Mouse (Mus musculus): ENCODE results near the gene Nup210l. TPM values are rescaled to one million over a fixed set of nuclear protein-coding genes. Genes with fewer than 3 reads are reported as not detected.
"Not testable (repeated sequence)": the region's sequence is repeated elsewhere in the genome, so short reads cannot be mapped to it uniquely, and the experiment has no call there.

Gene Nup210l
- total and polyA plus RNA-seq, 3 experiments = 0.26 to 0.66 (median 0.63) TPM

GRCm38 (mm10) chr3:90222941-90223340 lies 119.0 kb downstream of the Nup210l start:
- no peak for DNase-seq

DNA sequence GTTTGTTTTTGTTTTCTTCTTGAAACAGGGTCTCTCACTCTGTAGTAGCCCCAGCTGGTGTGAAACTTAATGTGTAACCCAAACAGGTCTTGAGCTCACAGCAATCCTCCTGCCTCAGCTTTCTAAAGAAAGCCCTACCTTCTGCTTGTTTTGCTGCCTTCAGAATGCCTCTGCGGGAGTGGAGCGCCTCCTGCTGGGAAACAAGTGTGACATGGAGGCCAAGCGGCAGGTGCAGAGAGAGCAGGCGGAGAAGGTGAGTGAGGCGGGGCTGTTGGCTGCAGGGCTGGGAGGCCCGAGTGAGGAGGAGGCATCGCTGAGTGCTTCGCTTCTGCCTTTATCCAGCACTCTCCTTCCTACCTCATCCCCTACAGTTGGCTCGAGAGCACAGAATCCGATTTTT lies 120.4 kb downstream of the Nup210l start:
- DNase-seq = no peak

- DNase-seq = no peak
These were observed 127.1 kb downstream of the Nup210l start for GRCm38 (mm10) chr3:90231075-90231474.

DNA sequence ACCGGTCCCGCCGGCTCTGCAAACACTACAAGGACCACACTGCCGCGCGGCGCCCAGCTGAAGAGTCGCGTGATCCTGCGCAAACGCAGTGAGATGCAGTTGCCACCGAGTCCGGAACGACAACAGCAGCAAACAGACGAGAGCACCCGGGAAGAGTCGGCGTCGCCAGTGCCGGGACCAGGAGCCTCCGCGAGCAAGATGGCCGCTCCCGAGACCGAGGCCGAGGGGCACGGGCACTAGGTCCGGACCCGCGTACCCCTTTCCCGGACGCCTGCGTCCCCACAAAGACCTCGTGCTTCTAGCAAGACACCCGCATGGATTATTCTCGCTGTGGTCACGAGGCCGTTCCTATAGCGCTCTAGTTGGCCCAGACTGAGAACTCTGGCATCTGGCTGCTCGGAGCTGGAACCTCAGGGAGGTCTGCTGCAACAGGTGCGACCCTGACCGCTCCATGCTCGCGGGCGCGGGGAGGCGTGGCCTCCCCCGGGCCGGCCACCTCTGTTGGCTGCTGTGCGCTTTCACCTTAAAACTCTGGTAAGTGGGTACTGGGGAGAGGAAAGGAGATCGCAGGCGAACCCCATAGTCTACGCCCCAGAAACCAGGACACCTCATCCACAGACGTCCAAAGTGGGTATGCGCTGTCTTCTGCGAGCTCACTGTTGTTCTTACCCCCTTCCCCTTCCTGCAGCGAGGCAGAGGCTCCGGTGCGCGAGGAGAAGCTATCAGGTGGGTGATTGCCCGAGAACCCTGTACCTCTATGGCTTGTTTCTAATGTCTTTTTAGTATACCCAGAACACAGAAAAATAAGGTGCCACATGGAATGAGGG lies 127.8 kb downstream of the Nup210l start, which contains the start of gene Jtb:
TSS of gene Jtb (plus strand) at position 91 of the 827 bp plus-strand sequence.
- peak; percentile 96 for DNase-seq

- no peak for DNase-seq
These were observed 137.3 kb downstream of the Nup210l start for GRCm38 (mm10) chr3:90241251-90241650.

DNA sequence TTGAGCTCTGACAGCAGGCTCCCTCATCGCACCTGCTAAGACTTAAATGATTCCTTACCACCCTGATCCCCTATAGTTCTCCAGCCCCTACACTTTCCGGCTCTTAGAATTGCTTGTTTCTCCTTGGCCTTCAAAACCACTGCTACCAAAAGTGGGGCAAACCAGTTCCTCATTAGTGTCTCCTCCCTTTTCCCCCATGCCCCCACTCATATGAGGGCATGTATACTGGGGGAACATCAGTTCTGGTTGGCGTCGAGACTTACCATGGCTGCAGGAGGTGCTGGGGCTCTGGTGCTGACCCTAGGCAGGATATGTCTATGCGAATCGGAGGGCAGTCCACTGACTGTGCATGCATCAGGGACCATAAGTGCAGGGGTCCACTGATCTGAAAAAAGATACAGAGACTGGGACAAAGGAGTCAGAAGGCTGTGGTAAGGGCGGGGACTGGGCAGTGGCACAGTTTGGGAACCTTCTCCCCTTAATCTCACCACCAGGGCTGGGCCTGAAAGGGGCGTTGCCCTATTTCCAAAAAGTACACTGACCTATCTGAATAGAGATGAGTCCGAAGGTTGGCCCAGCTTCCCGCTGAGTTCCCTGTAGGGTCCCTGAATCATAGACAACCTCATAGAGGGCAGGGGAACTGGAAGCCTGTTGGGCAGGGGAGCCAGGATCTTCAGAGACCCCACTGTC lies 137.9 kb downstream of the Nup210l start:
- no peak for DNase-seq

DNA sequence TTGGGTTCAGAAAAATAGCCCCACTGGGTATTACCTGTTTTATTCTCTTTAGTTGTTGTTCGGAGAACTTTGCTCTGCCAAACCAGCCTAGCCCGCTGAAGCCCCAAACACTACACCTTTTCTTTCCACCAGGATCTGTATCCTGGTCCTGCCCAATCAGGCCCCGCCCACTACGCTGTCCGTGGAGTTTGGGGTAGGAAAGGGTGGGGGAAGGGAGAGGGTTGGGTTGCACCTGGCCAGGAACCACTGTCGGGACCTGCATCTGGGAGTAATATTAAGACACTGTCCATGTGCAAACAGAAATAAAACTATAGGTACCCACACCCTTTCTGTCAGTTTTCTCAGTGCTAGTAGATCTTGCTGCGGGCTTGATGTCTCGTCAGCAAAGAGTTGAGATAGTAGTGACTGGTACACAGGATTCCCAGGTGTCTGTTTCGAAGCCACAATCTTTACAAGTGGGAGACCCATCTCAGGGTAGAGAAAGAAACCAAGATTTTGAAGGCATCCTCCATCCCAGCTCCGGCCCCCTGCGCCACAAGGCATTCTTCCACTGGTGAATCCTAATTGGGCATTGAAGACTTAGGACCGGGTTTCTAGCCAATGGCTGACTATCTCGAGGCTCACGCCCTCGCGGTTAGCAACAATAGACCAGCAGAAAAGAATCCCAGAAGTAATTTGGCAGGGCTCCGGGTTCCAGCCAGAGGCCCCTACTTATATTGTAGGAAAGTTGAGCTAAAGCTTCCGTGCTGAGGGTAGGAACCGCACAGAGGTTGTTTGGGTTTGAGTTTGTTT lies 139.2 kb downstream of the Nup210l start, which contains the start of gene Creb3l4:
TSS of gene Creb3l4 (minus strand) at position 529 of the 792 bp plus-strand sequence.
- peak; percentile 66 for DNase-seq

- no peak for DNase-seq
These were observed 141.5 kb downstream of the Nup210l start for GRCm38 (mm10) chr3:90245406-90245805.

- DNase-seq = no peak
These were observed 143.7 kb downstream of the Nup210l start for GRCm38 (mm10) chr3:90247630-90247959.

GRCm38 (mm10) chr3:90247960-90248745 lies 144.2 kb downstream of the Nup210l start, which contains the start of gene Slc39a1:
Slc39a1 (plus strand) TSS chr3:90248172.
- peak; percentile 97 for DNase-seq

DNA sequence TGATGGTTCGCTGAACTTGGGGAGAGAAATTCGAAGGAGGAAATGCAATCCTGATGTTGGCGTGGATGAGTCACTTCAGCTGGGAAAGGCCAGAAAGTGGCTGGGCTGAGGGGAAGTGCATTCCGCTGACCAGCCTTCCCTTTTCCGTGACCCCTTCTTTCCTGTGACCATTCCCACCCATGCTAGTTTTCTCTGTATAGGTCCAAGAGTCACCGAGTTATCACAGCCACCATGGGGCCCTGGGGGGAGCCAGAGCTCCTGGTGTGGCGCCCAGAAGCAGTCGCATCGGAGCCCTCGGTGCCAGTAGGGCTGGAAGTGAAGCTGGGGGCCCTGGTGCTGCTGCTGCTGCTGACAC lies 144.8 kb downstream of the Nup210l start:
- DNase-seq = peak; percentile 82

DNA sequence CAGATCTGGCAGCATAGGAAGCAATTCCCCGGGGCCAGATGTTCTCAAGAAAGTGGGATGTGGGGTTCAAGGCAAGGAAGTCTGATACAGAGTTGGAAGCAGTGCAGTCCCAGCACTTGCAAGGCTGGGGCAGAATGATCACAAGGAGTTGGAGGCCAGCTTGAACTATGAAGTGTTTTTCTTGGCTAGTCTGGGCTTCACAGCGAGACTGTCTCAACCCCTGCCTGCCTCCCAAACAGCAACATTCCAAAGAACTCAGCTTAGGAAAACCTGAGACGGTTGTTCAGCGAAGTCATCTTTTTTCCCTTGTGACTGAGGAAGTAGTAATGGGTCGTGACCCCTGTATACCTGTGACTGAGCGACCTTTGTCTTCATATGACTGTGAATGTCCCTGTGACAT lies 146.9 kb downstream of the Nup210l start:
- no peak for DNase-seq

DNA sequence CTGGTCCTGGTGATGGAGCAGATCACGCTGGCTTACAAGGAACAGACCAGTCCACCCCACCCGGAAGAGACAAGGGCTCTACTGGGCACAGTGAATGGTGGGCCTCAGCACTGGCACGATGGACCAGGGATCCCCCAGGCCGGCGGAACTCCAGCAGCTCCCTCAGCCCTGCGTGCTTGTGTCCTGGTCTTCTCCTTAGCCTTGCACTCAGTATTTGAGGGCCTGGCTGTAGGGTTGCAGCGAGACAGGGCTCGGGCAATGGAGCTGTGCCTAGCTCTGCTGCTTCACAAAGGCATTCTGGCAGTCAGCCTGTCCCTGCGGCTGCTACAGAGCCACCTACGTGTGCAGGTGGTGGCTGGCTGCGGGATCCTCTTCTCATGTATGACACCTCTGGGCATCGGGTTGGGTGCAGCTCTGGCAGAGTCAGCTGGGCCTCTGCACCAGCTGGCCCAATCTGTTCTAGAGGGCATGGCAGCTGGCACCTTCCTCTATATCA lies 147.8 kb downstream of the Nup210l start:
- not testable (repeated sequence) for DNase-seq

DNA sequence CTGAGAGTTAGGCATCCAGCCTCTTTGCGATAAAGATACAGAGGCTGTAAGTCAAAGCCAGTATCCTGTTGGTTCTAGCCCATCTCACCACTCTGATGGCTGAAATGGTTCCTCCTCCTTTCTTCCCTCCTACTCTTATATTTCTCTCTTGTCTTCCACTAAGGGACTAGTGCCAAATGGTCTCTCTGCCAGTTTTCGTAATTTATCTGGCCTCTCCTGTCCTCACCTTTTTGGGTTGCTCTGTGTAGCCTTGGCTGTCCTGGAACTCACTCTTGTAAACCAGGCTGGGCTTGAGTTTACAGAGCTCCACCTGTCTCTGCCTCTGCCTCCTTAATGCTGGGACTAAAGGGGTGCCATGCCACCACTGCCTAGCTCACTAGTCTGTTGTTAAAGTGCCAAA lies 148.7 kb downstream of the Nup210l start:
- DNase-seq = not testable (repeated sequence)

DNA sequence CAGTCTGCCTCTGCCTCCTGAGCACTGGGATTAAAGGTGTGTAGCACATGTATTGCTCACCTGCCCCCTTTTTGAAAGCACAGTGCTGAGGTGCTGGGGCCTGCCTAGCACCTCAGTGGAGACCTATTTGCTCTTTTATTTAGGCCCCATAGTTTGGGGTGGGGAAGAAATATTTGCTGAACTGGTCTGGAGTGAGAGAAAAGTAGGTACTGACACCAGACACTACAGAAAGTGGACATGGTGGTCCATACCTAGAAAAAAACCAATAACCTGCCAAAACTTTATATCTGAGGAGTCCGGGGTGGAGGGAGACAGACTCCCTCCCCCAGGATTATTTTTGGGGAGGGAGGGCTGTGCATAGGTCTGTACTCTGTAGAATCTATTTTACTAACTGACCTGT lies 149.2 kb downstream of the Nup210l start:
- DNase-seq = not testable (repeated sequence)

- peak; percentile 97 for DNase-seq
These were observed 149.9 kb downstream of the Nup210l start, which contains the start of gene Crtc2 for GRCm38 (mm10) chr3:90253653-90254418. Crtc2 (plus strand) TSS chr3:90254163.

DNA sequence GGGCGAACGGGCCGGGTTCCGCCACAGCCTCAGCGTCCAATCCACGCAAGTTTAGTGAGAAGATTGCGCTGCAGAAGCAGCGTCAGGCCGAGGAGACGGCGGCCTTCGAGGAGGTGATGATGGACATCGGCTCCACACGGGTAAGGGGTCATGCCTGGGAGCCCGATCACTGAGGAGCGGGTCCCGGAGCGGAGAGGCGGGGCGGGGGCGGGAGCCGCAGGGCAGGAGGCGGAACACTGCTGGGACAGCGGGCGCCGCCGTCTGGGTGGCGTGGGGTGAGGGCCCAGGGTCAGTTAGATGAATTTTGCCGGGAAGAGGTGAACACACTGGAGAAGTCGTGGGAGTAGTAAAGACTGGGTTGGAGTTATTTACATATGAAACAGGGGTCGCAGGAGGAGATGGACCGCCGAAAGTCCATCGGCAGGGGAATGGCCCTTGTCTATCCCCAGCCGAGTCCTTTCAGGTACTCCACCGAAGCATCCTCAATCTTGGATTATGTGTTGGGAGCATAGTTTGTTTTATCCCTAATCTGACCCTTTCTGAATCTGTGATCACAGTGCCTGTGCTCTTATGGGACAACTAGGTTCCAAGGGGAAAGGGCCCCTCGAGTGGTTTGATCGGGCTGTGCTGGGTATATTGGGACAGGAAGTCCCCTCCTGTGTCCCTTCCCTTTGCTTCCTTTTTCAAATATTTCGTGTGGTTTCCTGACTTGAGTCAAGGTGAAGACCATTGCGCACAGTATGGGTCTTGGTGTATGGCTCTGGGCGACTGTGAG lies 150.7 kb downstream of the Nup210l start:
- no peak for DNase-seq

DNA sequence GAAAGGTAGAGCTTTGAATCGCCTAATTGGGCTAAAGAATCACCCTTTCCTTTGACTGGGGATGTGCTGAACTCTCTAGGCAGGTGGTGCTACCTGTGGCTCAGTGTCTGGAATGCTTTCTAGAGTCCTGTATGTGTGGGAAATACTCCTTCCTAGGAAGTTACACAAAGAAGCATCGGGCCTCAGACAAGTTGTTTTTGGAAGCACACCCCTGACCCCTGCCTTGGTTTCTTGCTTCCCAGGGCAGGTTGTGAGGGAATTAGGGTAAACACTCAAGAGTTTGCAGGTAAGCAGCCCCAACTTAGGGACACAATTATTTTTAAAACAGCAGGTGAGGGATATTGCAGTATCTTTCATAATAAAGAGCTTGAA lies 151.2 kb downstream of the Nup210l start:
- DNase-seq = no peak

- DNase-seq = no peak
These were observed 151.9 kb downstream of the Nup210l start for GRCm38 (mm10) chr3:90255784-90256353.

Data from adrenal gland, adult 2 months (tissue).